9 mouse cellular contexts compared by ENCODE assay signal in genomic region chr6:100660395-100660794, GRCm38 (mm10). TPM values are rescaled to one million over a fixed set of nuclear protein-coding genes. Genes with fewer than 3 reads are reported as not detected.
DNase-seq lines count a peak whose midpoint lies in the region.
"Had no signal": no experiment of that assay in that cellular context is flagged by ENCODE, and none has a peak within 500 bp of the region (broad histone marks: within the 10 kb centered on the region; RNA-seq: fewer than 3 reads in every experiment).

No protein-coding gene starts in this region.

- no peaks in the 10 kb centered on the region for H3K27me3 ChIP-seq in heart, embryonic 10.5 days (ENCODE audit: insufficient read depth, poor library complexity, severe bottlenecking)
- H3K27me3 ChIP-seq: megakaryocyte, embryonic 14.5 days had no signal

- H3K36me3 ChIP-seq in heart, embryonic 10.5 days, result peaks cover 25% of the 10 kb centered on the region

- WGBS in heart, embryonic 10.5 days, result 84% methylated on average over 5 of the region's 5 CpGs

- H3K9me3 ChIP-seq in heart, embryonic 10.5 days, result no peaks in the 10 kb centered on the region
- H3K9me3 ChIP-seq: megakaryocyte, embryonic 14.5 days had no signal

- H3K4me1 ChIP-seq in heart, embryonic 10.5 days, result peaks cover 6% of the 10 kb centered on the region

- H3K27ac ChIP-seq in heart, embryonic 10.5 days, result no peak overlapping the region

- H3K4me3 ChIP-seq in heart, embryonic 10.5 days, result no peak overlapping the region
- H3K4me3 ChIP-seq: megakaryocyte, embryonic 14.5 days had no signal

- peak; percentile 97 for DNase-seq in heart, adult 11 months
- no peak for DNase-seq in heart, embryonic 10.5 days (ENCODE audit: low spot score)
- peak; percentile 69 to 74 for DNase-seq in cerebellum, adult 18-20 months
- DNase-seq in heart, adult 8-10 months (ENCODE audit: low spot score), result peak; percentile 46
- peak; percentile 71 to 81 for DNase-seq in layer of hippocampus, postnatal 36 days
- DNase-seq in ovary, postnatal 14 days (ENCODE audit: low spot score), result peak; percentile 31
- DNase-seq in natural killer cell, adult 2 months (ENCODE audit: low spot score in 2 of 2), result no peak
- DNase-seq in thymus, postnatal 36 days, result no peak

RNA-seq across cellular contexts. Expression of gene Shq1, which starts 10.6 kb away (rescaled TPM):
- polyA plus RNA-seq in heart, embryonic 10.5 days (2016; fragmentation: Nextera tagmentation; extraction: Ambion mirVana), result 15.4 and 17.8 TPM in 2 replicates
- total RNA-seq in heart, adult 8-10 months (2022), result 1 to 10 TPM; 2.6 to 5.2 (median 3.6) TPM
- 1 to 10 TPM; 5.8 to 7.4 TPM for total RNA-seq in layer of hippocampus, postnatal 36 days (2021)

RNA-seq across cellular contexts. Expression of gene Gxylt2, which starts 44.1 kb away (rescaled TPM):
- polyA plus RNA-seq in heart, embryonic 10.5 days (2016; fragmentation: Nextera tagmentation; extraction: Ambion mirVana), result 0.74 and 1.3 TPM in 2 replicates
- total RNA-seq in heart, adult 8-10 months (2022), result 1 to 10 TPM; 1.6 to 2.4 (median 2.3) TPM
- 1 to 10 TPM; 1.7 to 2.1 TPM for total RNA-seq in layer of hippocampus, postnatal 36 days (2021)

Comparison
In these comparisons a context has a peak if more than half of its experiments do, and no peak if none do; other contexts are left out.
1. DNase-seq: peak in heart, adult 11 months (single experiment), cerebellum, adult 18-20 months (2 of 2), heart, adult 8-10 months (single experiment), layer of hippocampus, postnatal 36 days (2 of 2) and ovary, postnatal 14 days (single experiment); none in heart, embryonic 10.5 days (single experiment), natural killer cell, adult 2 months (0 of 2) and thymus, postnatal 36 days (0 of 2).